Mouse (Mus musculus) lung, adult 2 months (tissue): ENCODE measurements around the gene Mtg2.

Source experiments
- CTCF ChIP-seq: fragments of 200-500 bp; IDR thresholded peaks from 2 replicates; pipeline ENCODE4 v1.5.1; 2011; ENCODE audit warnings: mild to moderate bottlenecking, low read length, control low read depth; ENCODE audit not compliant: insufficient read depth
- POLR2A ChIP-seq: fragments of 200-500 bp; IDR thresholded peaks from 2 replicates; pipeline ENCODE4 v1.6.1; 2011; ENCODE audit warnings: low read depth, mild to moderate bottlenecking, control low read depth, low read length, borderline replicate concordance; ENCODE audit errors: extremely low read depth

- TF ChIP-seq CTCF (no peak), POLR2A (no peak)
These were observed 45.7 kb downstream of the Mtg2 start for GRCm38 (mm10) chr2:180116081-180116493.
